Mouse (Mus musculus) adrenal gland, adult 8-10 months (tissue): Measurements from ENCODE around the gene Wdr82. TPM values are rescaled to one million over a fixed set of nuclear protein-coding genes. Genes with fewer than 3 reads are reported as not detected.

Experiments used
- DNase-seq: peaks from one replicate; pipeline ENCODE4 v3.0.0; 2022
- microRNA-seq, 2 experiments: library from miRNA; unstranded; fragments of <30 nt; microRNA quantifications; one replicate each; pipeline ENCODE4 v1.2.0; 2022
- total RNA-seq, 4 experiments: library from RNA; stranded (reverse); gene quantifications; 2 replicates each; pipeline ENCODE4 v1.2.4; 2022

The Wdr82 gene
- total RNA-seq, 4 experiments from 2014 or later = 64.6 to 102 (median 99.7) TPM

- no peak for DNase-seq
These were observed 57.2 kb downstream of the Wdr82 start for GRCm38 (mm10) chr9:106227790-106228429.

DNA sequence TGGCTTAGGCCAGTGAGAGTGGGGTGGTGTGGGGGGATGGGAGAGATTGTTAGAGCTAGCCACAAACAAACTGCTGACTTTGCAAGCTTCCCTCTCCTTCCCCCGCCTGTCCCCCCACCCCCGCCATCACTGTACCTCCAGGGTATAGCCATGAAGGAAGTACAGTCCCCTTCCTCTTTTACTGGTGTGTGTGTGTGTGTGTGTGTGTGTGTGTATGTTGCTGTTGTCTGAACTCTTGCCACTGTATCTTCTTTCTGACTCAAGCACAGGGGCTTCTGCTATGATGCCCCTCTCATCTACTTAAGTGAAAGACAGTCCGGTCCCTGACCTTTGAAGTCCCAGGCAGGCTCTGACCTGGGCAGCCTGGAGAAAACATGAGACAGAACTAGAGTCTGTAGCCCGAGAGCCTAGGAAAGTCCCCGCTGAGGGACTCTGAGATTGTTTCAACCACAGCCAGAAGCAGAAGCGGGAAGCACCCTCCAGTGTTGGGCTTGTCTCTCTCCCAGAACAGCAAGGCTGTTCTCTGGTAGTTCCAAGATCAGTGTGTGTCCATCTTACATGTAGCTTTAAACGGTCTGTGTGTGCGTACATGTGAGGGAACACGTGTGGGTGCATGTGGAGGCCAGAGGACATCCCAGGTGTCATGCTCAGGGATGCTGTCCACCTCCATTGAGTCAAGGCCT, 59.5 kb downstream of the Wdr82 start:
- DNase-seq = no peak

GRCm38 (mm10) chr9:106230734-106231106, 60.0 kb downstream of the Wdr82 start:
- no peak for DNase-seq

DNA sequence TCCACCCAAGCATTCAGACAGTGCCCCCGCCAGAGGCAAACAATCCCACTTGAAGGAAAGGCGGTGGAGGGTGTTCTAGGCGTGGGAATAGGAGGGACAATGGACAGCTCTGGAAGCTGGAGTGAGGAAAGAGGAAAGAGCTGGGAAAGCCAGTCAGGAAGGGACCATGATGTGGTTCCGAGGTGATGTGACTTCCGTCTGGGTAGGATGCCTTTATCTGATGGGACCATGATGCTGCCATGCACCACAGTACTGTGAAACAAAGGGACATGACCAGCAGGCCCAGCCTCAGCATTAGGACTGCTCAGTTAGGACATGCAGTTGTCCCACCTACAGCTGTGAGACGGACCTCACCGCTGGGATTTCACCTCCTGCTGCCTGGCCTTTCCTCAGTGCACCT, 60.5 kb downstream of the Wdr82 start:
- DNase-seq = no peak

- DNase-seq = no peak
These were observed 61.1 kb downstream of the Wdr82 start for GRCm38 (mm10) chr9:106231816-106232215.

- no peak for DNase-seq
These were observed 62.2 kb downstream of the Wdr82 start for GRCm38 (mm10) chr9:106232956-106233355.

- no peak for DNase-seq
These were observed 63.2 kb downstream of the Wdr82 start for GRCm38 (mm10) chr9:106233953-106234352.

DNA sequence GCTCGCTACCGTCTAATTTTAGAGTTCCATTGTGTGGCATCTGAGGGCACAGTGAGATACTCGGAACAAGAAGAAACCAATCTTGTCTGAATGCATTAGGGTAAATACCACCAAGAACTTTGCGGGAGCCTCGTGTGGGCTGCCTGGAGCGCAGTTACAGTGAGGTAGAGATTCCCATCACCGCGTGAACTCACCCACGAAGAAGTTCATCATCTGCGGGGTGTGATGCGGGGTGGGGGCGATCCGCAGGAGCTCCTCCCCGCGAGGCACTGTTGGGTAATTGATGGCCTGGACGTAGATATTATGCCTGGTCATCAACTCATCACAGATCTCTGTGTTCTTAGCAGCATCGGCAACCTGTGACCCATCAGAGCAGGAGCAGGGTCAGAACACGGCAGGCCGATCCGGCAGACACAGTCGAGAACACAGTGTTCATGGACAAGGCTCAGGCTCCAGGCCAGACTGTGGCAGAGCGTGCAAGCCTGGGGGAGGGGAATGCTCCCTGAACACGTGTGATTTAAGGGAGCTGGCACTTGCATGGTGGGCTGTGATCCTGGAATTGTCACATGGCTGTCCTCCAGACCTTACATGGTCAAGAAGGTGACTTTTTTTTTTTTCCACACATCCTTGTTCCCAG, 64.6 kb downstream of the Wdr82 start:
- no peak for DNase-seq

- DNase-seq = no peak
These were observed 65.6 kb downstream of the Wdr82 start for GRCm38 (mm10) chr9:106236156-106236817.

DNA sequence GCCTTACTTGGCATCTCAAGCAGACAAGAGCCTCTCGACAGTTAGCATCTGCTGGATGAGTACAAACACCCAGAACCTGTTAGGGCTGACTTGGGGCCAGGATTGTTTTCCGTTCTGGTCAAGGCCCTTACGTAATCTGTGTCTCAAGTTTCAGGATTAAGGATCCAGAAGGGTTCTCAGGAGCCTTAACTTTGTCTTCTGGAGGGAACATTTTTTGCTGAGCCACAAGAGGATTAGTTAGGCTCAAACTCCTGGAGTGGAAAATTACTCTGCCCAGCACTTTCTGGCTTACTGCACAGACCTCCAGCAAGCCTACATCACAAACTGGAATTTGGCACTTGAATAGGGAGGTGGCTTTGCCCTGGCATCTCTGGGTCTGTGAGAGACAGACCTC, 66.1 kb downstream of the Wdr82 start:
- DNase-seq = no peak

- DNase-seq = no peak
These were observed 66.7 kb downstream of the Wdr82 start for GRCm38 (mm10) chr9:106237401-106237800.

- no peak for DNase-seq
These were observed 67.2 kb downstream of the Wdr82 start for GRCm38 (mm10) chr9:106237878-106238277.

Small RNAs within 50 kb of the gene (microRNA-seq; reads per million reads assigned to microRNA genes)
- gene Mir135a-1 (0 reads per million in 2 experiments), gene Mirlet7g (129,207 to 148,564 reads per million in 2 experiments)

Other genes with a start within 250 kb of the Wdr82 start
- gene Col6a5, start 210.3 kb upstream of the Wdr82 start, total RNA-seq = 1 to 10 TPM; 2.3 to 9.6 (median 5.9) TPM
- gene Col6a4, start 74.1 kb upstream of the Wdr82 start, total RNA-seq = 1 to 10 TPM in 1 of 4 experiments, under 1 TPM in 3; 0.11 to 1.2 (median 0.58) TPM
- gene Glyctk, start 12.8 kb upstream of the Wdr82 start, total RNA-seq = 1 to 10 TPM; 1.9 to 5.4 (median 3.0) TPM
- gene Ppm1m, start 28.8 kb downstream of the Wdr82 start, total RNA-seq = 100 to 1,000 TPM in 3 of 4 experiments, 10 to 100 TPM in 1; 95.9 to 143 (median 121) TPM
- gene Twf2, start 32.2 kb downstream of the Wdr82 start, total RNA-seq = 100 to 1,000 TPM in 3 of 4 experiments, 10 to 100 TPM in 1; 92.9 to 136 (median 118) TPM
- gene Tlr9, start 51.7 kb downstream of the Wdr82 start, total RNA-seq = 1 to 10 TPM in 3 of 4 experiments, under 1 TPM in 1; 0.98 to 2.7 (median 1.5) TPM
- gene Alas1, start 77.7 kb downstream of the Wdr82 start, total RNA-seq = 1,000 to 10,000 TPM in 3 of 4 experiments, 100 to 1,000 TPM in 1; 739 to 2,154 (median 1,752) TPM
- 1 to 10 TPM; 3.9 to 6.5 (median 5.5) TPM for gene Poc1a, start 110.1 kb downstream of the Wdr82 start, total RNA-seq
- 10 to 100 TPM; 13.1 to 22.0 (median 18.4) TPM for gene Dusp7, start 197.7 kb downstream of the Wdr82 start, total RNA-seq